Mouse (Mus musculus) layer of hippocampus, adult 8-10 months (tissue): Measurements from ENCODE around the gene Pacs2. TPM values are rescaled to one million over a fixed set of nuclear protein-coding genes. Genes with fewer than 3 reads are reported as not detected.
A peak's percentile ranks its signal among the peaks of the same experiment; 100 is the strongest.

Experiments used
- DNase-seq, 2 experiments: peaks; one replicate each; pipeline ENCODE4 v3.0.0; 2022; ENCODE audit warnings: low spot score in 2 of 2
- total RNA-seq, 4 experiments: library from RNA; stranded (reverse); gene quantifications; 2 replicates each; pipeline ENCODE4 v1.2.4; 2022

The Pacs2 gene
- total RNA-seq, result 100 to 1,000 TPM in 3 of 4 experiments, 10 to 100 TPM in 1; 89.5 to 110 (median 108) TPM

- peak; percentile 79 to 90 for DNase-seq
Measured at GRCm38 (mm10) chr12:113013604-113014558, at the start of gene Pacs2. TSS of gene Pacs2 (plus strand) at chr12:113014508.

- DNase-seq, result no peak
Measured at GRCm38 (mm10) chr12:112965783-112966182, 48.5 kb upstream of the Pacs2 start.

- no peak for DNase-seq
Measured at GRCm38 (mm10) chr12:112968943-112969342, 45.4 kb upstream of the Pacs2 start.

GRCm38 (mm10) chr12:112969616-112970015 is 44.7 kb upstream of the Pacs2 start:
- DNase-seq, result no peak

GRCm38 (mm10) chr12:112974736-112975135 is 39.6 kb upstream of the Pacs2 start:
- no peak for DNase-seq

GRCm38 (mm10) chr12:112976371-112977073 is 37.8 kb upstream of the Pacs2 start, which contains the start of gene Btbd6:
TSS of gene Btbd6 (plus strand) at chr12:112976482.
- peak; percentile 84 to 85 for DNase-seq

- peak in 1 of 2 experiments; percentile 48 for DNase-seq
Measured at GRCm38 (mm10) chr12:112977156-112977555, 37.2 kb upstream of the Pacs2 start.

DNA sequence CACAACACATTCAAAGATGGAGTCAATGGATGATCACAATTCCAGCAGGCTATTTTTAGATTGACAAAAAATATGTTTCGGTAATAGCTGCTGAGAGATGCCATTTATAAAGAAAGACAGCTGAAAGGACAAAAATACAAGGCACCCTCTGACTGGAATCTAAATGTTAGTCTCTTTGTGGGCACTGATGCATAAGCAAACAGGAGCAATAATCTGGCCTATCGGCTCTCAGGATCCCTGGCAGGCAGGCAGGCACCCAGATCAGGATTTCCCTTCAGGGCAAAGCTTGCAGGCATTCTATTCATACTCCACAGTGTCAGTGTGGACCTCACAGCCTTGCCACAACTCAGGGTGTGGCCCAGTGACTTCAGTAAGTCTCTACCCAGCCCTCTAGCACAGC is 32.3 kb upstream of the Pacs2 start:
- DNase-seq, result no peak

DNA sequence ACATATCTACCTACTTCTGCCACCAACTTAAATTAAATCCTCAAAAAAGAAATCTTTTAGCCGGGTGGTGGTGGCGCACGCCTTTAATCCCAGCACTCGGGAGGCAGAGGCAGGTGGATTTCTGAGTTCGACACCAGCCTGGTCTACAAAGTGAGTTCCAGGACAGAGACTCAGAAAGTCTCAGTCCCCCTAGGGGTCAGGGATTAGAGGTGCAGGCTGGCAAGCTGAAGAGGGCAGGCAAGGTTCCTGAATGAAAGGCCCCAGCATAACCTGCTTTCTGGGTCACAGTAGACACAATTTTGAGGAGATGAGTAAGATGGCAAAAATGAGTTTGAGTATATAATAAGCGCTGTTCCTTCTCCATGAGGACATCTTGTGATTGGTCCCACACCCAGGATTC is 29.0 kb upstream of the Pacs2 start:
- no peak for DNase-seq

GRCm38 (mm10) chr12:112987877-112988276 is 26.4 kb upstream of the Pacs2 start:
- DNase-seq, result no peak

- no peak for DNase-seq
Measured at GRCm38 (mm10) chr12:112990706-112991405, 23.5 kb upstream of the Pacs2 start.

- DNase-seq, result no peak
Measured at GRCm38 (mm10) chr12:112991444-112991843, 22.9 kb upstream of the Pacs2 start.

DNA sequence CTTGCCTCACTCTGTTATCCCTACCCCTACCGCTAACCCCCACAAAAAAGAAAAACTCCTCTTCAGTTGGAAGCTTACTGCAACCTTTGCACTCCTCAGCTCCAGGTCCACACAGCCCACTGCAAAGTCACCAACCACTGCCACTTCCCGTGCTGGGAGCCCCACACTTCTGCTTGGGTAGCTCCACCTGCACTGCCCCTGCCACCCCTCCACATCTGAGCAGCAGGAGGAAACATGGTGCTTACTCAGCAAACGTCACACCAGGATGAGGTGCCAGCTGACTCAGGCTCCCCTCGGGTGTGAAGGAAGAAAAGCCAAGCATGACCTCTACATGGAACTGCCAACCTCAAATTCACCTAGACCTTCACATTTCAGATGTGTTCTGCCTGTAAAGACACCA is 20.2 kb upstream of the Pacs2 start:
- DNase-seq, result no peak

DNA sequence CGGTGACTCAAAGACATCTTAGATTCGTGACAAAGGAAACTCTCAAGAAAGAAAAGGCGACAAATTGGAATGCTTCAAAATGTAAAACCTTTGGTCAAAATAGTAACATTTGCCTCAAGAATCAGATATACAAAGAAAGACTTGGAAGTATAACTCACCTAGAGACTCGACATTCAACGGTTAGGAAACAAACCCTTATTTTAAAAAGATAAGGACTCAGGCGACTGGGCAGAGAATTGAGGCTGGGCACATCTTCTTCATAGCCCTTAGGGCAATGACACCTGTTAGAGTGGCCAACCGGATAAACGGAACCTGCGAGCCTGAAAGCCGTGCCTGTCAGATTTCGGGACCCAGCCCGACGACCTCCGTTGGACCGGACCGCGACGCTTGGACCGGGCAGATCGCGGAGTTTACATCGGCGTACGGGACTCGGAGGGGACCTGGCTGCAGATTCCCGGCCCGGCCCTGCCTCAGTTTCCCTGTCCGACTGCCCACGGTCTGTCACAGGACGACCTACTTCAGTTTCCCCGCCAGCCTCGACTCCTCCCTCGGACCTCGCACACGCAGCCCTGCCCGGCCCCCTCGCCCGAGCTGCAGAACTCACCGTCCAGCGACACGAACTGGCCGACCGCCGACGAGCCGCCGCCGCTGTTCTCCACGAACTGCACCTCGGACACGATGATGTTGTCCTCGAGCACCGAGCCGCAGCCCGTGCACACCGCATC is 14.6 kb upstream of the Pacs2 start:
- DNase-seq, result no peak

GRCm38 (mm10) chr12:113000294-113001132 is 13.8 kb upstream of the Pacs2 start, which contains the start of gene Brf1:
TSS of gene Brf1 (minus strand) at chr12:113000704.
- peak; percentile 93 to 94 for DNase-seq

DNA sequence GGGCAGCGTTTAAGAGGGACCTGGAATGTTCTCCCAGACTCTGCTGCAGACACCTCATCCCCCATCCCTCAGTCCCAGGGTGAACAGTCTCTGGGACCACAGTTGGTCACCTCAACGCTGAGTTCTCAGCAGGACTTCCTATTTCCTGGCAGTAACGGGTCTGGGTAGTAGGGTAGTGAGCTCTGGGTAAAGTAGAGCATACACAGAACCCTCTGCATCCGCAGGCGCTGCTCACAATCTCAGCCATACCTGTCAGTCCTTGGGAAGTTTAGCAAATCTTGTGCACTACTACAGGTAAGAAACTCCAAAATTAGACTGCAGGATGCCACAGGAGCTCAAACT is 13.2 kb upstream of the Pacs2 start:
- DNase-seq, result no peak

DNA sequence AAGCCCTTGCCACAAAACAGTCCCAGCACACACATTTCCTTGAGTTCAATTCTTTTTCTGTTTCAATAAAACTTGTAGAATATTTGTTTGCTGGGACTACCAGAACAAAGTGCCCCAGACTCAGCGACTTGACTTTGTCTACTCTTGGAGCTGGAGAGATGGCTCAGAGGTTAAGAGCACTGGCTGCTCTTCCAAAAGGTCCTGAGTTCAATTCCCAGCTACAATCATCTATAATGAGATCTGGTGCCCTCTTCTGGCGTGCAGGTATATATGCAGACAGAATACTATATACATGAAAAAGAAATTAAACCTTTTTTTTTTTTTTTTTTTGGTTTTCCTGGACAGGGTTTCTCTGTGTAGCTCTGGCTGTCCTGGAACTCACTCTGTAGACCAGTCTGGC is 11.6 kb upstream of the Pacs2 start:
- DNase-seq, result no peak

GRCm38 (mm10) chr12:113004011-113004410 is 10.3 kb upstream of the Pacs2 start:
- DNase-seq, result no peak

DNA sequence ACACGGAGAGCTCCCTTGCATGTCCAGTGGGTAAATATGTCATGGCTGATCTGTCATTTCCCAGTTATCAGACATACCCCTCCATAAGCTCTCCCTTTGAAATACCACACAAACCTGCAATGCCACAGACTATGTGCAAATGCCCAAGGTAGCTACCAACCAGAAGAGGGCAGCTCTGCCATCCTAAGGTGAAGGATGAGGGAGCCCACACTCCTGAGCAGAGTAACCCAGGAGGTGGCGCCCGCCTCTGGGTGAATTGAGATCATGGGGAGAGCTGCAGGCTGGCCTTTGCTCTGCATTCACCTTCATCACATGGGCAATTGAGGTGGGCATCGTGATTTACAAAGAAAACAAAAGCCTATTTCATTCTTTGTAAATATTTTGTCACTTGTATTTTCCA is 9.3 kb upstream of the Pacs2 start:
- peak; percentile 59 to 68 for DNase-seq

DNA sequence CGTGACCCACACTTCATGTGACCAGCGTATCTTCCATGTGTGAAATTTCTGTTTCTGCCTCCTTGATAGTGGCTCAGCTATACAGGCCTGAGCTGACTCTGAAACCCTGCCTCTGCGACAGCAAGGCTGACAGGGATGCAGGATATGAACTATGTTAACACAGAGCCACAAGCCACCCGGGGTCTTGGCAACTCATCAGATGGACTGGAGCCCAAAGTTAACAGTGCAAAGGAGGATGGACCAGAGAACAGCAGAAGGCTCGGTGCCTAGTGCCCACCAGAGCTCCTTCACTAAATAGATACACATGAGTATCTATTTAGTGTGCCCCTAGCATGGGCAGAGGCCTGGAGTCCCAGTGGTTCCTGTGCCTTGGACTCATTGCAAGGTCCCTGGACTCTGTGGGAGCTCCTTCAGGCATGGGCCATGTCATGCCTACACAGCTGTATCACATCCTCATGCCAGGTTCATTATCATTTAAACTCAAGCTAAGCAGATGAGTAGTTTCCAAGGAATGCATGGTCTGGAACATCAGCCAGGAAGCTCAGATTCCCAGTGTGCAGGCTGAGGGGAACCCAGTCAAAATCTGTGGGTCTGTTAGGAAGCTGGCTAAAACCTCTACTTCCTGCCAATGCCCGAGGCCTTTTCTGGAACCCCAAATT is 2.5 kb upstream of the Pacs2 start:
- DNase-seq, result no peak
